Mouse (Mus musculus) liver, embryonic 14.5 days (tissue): ENCODE measurements around the gene Ednra.

ENCODE experiments used
- CTCF ChIP-seq: IDR thresholded peaks from 2 replicates; pipeline ENCODE4 v1.5.1; 2016; ENCODE audit warnings: antibody characterized with exemption, low read depth, control low read depth
- EP300 ChIP-seq: IDR thresholded peaks from 2 replicates; pipeline ENCODE4 v1.6.1; 2016; ENCODE audit warnings: antibody characterized with exemption, low read depth

DNA sequence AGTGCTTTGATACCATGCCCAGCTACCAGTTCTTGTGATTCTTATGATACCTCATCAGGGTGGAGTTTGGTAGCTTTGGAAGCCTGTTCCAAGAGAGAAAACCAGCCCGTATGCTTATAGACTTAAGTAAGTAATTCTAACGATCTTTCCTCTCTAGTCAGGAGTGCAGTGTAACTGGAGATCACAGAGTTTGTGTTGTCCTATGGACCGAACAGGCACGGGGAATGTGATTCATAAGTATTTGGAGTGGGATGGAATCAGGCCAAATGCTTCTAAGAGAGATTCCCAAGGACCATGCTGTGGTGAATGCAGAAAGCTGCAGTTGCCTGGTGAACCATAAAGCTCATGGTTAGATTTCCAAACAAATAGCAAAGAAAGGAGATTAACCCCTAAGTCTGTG, 31.2 kb upstream of the Ednra start:
- no peak for TF ChIP-seq CTCF
- TF ChIP-seq EP300: no peak
